Mouse (Mus musculus) embryo, embryonic 10 days (tissue): ENCODE data around the gene Il15ra.
A peak's percentile ranks its signal among the peaks of the same experiment; 100 is the strongest.

Source experiments
- DNase-seq: peaks from one replicate; pipeline ENCODE4 v3.0.0-alpha.2; 2015; ENCODE audit warnings: low spot score

The Il15ra gene

GRCm38 (mm10) chr2:11705201-11706025 lies at the start of gene Il15ra:
Gene Il15ra (plus strand): TSS chr2:11705290.
- peak; percentile 65 for DNase-seq

GRCm38 (mm10) chr2:11657581-11657980 lies 47.5 kb upstream of the Il15ra start:
- no peak for DNase-seq

- DNase-seq: no peak
Observed at GRCm38 (mm10) chr2:11659263-11659662, 45.8 kb upstream of the Il15ra start.

DNA sequence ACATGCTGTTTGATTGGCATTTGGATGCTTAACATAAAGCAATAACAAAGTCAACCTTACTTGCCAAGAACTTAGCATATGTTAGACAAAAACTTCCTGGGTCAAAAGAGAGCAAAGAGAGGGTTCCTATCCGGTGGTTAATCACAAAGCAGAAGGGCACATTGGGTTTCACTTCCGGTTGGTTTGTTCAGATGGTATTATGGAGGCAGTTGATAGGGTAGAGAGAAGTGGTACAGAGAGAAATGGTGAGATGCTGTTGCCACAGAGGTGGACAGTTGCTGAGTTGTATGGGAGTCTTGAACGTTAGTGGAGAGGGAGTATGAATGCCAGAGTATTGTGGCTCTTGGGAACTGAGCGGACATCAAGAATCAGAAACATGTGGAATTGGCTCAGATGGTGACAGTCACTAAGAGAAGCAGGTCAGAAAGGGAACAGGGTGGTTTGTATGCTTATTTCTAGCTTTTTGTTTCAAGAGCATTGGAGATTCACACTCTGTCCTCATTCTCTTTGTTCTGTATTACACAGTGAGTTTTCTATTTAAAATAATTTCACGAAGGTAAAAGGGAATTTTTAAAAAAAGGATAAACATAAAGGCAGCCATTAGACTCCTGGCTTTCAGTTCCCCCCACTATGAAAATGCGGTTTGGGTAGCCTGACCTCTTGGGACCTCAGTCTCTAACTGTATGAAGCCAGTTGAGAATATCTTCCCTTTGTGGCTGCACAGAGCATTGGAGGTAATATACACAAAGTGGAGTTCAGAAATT lies 42.8 kb upstream of the Il15ra start:
- DNase-seq: no peak

DNA sequence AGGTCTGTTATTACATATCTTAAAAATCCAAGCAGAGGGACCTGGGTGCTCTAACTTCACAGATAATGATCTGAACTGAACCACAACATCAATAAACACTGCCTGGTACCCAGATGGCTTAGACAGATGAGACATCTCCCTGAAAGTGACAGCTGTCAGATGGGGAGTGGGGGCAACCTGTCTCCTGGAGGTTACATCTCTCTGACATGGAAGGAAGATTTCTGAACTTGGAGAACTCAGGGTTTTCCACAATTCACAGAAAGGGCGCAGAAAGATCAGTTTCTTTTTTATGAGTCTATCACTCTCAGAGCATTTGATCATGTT lies 42.2 kb upstream of the Il15ra start:
- no peak for DNase-seq

DNA sequence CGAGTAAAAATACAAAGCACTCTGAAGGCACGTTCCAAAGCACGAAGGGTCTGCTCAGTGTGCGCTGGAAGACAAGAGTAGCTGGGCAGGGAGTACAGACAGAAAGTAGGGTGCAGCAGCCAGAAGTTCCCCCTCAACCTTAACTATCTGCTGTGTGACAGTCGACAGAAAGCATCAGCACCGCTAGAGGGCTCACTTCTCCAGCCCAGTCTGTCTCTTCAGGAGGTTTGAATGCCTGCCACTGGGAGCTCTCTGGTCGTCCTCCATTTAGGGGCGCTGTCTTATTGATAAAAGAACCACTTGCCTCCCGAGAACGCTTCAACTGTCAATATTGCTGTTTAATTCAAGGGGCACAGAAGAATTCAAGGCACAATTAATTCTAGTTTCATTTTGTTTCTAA lies 41.1 kb upstream of the Il15ra start:
- DNase-seq: peak; percentile 85

DNA sequence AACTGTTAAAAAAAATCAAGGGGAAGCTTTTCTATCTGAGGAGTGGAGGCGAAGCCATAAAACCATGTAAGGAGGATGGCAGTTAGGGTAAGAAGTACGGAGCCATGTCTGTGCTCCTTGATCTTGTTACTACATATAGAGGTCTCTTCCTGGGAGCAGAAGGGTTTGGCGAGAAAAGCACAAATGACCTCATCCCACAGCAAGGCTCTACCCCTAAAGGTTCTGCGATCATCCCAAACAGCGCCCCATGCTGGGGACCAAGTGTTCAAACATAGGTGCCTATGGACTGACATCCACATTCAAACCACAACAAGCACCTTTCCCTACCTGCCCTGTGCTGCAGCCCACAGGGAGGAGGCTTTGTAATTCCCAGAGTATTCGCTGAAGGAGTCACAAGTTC lies 40.7 kb upstream of the Il15ra start:
- DNase-seq: no peak

GRCm38 (mm10) chr2:11664806-11665205 lies 40.3 kb upstream of the Il15ra start:
- no peak for DNase-seq

- DNase-seq: no peak
Observed at GRCm38 (mm10) chr2:11665326-11665725, 39.8 kb upstream of the Il15ra start.

- DNase-seq: peak; percentile 6
Observed at GRCm38 (mm10) chr2:11672144-11672543, 32.9 kb upstream of the Il15ra start.

GRCm38 (mm10) chr2:11679626-11680025 lies 25.5 kb upstream of the Il15ra start:
- no peak for DNase-seq

DNA sequence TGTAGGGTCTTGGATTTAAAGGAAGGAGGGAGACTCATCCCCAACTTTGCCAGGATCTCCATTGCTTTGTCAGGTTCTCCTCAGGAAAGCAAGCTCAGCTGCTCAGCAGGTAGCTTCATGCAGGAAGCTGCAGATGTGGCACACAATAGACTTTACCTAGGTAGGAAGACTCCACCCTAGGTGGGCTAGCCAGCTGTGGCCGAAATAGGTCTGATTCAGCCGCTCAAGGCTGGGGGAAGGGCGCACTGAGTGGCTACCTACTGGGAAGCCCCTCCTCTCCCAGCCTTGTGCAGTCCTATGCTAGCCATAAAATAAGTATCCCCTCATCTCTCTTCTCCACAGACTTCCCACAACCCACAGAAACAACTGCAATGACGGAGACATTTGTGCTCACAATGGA lies 22.4 kb upstream of the Il15ra start:
- no peak for DNase-seq

- DNase-seq: no peak
Observed at GRCm38 (mm10) chr2:11686512-11686911, 18.6 kb upstream of the Il15ra start.

- DNase-seq: peak; percentile 14
Observed at GRCm38 (mm10) chr2:11687436-11687835, 17.7 kb upstream of the Il15ra start.

DNA sequence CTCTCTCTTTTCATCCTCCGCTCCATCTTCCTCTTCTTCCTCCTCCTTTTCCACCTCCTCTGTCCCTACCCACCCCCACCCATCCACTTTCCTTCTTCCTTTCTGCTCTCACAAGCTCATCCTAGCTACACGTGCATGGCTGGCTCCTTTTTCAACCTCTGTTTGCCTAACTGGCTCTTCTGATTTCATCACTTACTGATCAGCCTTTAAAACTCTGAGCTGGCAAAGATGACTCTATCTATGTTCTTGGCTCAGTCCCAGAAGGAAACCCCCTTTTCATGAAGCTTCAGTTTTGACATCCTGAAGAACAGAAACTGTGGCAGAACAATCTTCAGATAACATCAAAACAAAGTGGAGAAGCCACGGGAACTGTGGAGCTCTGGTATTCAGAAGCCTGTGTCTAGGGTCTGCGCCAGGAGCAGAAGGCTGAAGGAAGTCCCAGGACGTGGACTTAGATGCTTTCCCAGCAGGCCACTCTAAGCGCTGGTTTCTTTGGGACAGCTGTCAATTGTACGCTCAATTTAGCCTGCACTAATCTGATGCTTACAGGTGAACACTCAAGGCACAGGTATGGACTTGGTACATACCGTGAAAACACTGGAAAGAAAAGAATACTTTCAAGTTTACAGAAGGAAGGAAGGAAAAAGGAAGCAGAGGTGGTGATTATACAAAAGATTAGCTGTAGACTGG lies 14.7 kb upstream of the Il15ra start:
- DNase-seq: no peak

DNA sequence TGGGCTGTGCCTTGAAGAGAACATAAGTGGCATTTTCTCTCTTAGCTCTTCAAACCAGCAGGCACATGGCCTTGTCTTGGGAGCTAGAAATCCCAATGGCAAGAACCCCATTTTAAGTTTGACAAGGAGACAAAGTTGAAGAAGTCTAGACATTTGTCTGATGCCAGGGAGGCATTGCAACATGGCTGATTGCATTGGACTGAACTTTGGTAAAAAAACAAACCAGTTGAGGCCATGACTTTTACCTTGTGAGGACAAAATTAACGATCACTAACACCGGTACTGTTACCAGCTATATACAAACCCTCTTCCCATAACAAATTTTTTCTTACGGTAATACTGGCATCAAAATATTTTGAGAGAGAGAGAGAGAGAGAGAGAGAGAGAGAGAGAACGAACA lies 11.7 kb upstream of the Il15ra start:
- no peak for DNase-seq

DNA sequence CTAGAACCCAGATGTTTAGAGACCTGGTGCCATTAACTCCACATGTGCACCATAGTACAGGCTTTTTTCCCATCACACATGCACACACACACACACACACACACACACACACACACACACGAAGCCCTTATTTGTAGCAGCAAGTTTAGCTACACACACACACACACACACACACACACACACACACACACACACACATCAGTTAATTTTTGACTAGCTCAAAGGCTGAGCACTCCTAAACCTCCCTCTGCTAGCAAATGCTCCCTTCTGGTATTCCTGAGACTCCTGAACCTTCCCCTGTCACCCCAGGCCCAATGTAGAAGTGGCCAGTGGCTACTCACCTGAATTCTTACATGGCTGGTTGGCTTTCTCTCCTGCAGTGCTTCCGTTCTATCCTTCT lies 11.0 kb upstream of the Il15ra start:
- DNase-seq: no peak

DNA sequence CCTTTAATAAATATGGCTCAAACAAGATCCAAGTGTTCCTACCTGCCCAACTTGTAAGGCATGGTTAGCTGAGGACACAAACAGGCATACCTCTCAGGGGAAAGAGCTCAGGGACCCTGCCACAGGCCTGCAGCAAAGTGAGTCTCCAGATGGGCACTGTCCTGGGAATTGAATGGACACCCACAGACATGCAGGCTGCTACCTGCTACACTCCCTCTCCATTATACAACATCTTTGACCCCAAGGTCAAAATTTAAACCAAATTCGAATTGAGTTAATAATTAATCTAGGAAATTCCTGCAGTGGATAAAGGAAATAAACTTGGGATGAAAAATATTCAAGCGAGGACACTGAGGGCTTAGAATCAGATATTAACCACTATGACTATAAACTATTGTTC lies 9.2 kb upstream of the Il15ra start:
- no peak for DNase-seq

DNA sequence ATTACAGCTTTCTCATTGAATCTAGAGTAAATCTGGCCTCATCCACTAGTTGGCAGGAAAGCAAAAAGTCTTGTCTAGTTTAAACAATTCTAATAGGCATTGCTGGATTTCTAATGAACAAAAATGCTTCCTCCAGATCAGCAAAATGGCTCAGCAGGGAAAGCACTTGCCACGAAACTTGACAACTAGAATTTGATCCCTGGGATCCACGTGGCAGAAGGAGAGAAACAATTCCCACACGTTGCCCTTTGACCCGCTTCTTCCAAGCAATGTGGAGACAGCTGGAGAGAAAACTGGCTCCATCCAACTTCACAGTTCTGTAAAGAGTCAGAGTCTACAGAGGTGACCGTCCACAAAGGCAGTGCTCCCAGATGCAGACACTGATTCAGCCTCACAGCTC lies 6.1 kb upstream of the Il15ra start:
- peak; percentile 5 for DNase-seq

DNA sequence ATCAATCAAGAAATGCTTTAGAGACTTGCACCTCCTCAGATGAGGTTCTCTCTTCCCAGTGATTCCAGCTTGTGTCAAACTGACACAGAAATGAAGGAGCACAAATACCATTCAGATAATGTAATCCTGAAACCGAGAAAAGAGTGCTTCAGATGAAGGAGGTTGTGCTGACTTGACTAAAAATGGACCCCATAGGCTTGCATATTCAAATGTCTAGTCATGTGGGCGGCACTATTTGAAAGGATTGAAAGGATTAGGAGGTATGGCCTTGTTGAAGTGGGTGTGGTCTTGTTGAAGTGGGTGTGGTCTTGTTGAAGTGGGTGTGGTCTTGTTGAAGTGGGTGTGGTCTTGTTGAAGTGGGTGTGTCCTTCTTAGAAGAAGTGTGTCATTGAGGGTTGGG lies 5.2 kb upstream of the Il15ra start:
- no peak for DNase-seq

- peak; percentile 49 for DNase-seq
Observed at GRCm38 (mm10) chr2:11706030-11706745, 1.1 kb downstream of the Il15ra start.

DNA sequence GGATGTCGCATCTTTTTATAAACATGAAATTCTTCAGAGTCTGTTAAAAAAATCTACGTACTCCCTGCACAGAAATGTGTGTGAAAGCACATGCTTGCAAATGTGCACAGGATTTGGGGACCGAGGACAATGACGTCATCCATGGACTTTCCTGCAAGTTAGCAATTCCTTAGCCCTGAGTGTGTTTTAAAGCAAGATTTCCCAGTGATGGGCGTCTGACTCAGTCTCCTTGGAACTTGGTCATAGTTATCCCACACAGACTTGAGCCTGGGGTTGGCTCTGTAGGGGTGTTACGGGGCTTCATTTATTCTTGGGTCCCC lies 1.6 kb downstream of the Il15ra start:
- peak; percentile 10 for DNase-seq

DNA sequence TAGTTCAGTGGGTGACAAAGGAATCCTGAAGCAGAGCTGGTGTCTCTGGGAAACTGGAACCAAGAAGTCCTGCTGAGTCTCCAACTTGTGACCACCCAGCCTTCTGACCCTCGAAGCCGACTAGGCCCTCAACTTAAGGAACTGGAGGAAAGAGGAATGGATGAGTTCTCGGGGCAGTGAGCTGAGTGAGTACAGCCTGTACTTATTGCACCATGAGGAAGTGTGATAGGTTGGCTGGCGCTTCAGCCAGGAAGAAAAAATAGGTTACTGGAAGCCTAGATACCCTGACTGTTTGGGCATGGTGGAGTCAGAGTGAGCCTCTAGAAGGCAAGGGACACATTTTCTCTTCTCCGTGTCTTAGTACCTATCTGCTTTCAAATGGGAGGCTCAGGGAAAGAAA lies 3.4 kb downstream of the Il15ra start:
- no peak for DNase-seq
